15 mouse cellular contexts compared by ENCODE assay signal in genomic region chr6:119099333-119099732, GRCm38 (mm10).
"Had no signal": no experiment of that assay in that cellular context is flagged by ENCODE, and none has a peak within 500 bp of the region (broad histone marks: within the 10 kb centered on the region; RNA-seq: fewer than 3 reads in every experiment).

No protein-coding gene starts in this region.

- H3K27ac ChIP-seq: intestine, embryonic 15.5 days; kidney, postnatal 0 days; limb, embryonic 10.5 days; limb, embryonic 13.5 days; liver, embryonic 13.5 days had no signal

- H3K4me2 ChIP-seq: intestine, embryonic 15.5 days; limb, embryonic 13.5 days; liver, embryonic 13.5 days; midbrain, embryonic 11.5 days had no signal

- DNase-seq: kidney, adult 11 months; kidney, adult 9 months; kidney, postnatal 25 days; layer of hippocampus, adult 9-11 months; liver; liver, embryonic 13.5 days; midbrain, embryonic 14.5 days; thymus, adult 18-20 months; thymus, postnatal 36 days had no signal

- H3K36me3 ChIP-seq: intestine, embryonic 15.5 days; limb, embryonic 10.5 days; limb, embryonic 13.5 days; liver, embryonic 13.5 days had no signal

- H3K9ac ChIP-seq: intestine, embryonic 15.5 days; limb, embryonic 13.5 days; liver, embryonic 13.5 days had no signal

- ATAC-seq: intestine, embryonic 15.5 days had no signal

- H3K27me3 ChIP-seq: intestine, embryonic 15.5 days; limb, embryonic 13.5 days had no signal

- H3K4me3 ChIP-seq: intestine, embryonic 15.5 days; layer of hippocampus, adult 2 months; limb, embryonic 10.5 days; limb, embryonic 13.5 days; liver, embryonic 13.5 days had no signal

- H3K9me3 ChIP-seq: intestine, embryonic 15.5 days; limb, embryonic 10.5 days; limb, embryonic 13.5 days; liver, embryonic 13.5 days had no signal

- H3K4me1 ChIP-seq: intestine, embryonic 15.5 days; liver, embryonic 13.5 days had no signal
